Mouse (Mus musculus): ENCODE data around the gene Fam227a.

The Fam227a gene

DNA sequence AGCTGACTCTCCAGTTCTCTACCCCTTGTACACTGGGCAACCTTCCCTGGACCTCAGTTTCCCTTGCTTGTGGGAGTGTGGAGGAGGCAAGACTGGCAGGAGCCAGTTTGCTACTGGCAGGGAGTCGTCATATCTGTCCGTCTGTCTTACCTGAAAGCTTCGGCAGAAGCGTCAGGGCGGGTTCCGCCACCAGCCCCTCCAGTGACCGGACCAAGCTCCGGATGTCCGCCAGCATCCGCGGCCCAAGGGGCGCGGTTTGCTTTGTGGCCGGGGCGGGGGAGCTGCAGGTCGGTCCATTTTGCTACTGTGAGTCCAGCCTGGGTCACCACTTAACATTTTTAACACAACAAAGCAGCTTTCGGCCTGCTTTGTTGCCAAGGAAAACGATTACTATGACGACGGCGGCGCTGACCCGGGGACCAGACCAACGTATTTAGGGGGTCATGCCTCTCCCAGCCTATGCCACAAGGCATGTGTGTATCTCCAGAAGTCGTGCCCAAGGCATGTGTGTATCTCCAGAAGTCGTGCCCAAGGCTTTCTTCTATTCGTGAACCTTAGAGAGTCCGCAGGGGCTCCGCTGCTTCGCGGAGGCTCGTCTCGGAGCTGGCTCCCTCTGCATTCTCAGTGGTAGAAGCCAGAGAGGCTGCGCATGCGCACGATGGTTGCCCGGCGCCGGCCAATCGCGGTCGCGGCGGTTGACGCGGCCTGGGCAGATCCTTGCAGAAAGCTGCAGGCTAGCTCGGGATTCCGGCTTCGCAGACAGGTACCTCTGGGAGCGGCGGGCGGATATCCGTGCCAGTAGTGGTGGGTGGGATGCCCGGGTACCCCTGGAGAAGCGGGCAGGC is at the start of gene Fam227a, which contains the start of gene Cby1:
TSS of gene Fam227a (minus strand) at position 426 of the 845 bp plus-strand sequence.
TSS of gene Cby1 (plus strand) at position 669 of the 845 bp plus-strand sequence.
- DNase-seq (ENCODE audit: low spot score) = peak; percentile 94

- DNase-seq (ENCODE audit: low spot score) = no peak
Measured at GRCm38 (mm10) chr15:79708229-79708822, 49.6 kb upstream of the Fam227a start.

DNA sequence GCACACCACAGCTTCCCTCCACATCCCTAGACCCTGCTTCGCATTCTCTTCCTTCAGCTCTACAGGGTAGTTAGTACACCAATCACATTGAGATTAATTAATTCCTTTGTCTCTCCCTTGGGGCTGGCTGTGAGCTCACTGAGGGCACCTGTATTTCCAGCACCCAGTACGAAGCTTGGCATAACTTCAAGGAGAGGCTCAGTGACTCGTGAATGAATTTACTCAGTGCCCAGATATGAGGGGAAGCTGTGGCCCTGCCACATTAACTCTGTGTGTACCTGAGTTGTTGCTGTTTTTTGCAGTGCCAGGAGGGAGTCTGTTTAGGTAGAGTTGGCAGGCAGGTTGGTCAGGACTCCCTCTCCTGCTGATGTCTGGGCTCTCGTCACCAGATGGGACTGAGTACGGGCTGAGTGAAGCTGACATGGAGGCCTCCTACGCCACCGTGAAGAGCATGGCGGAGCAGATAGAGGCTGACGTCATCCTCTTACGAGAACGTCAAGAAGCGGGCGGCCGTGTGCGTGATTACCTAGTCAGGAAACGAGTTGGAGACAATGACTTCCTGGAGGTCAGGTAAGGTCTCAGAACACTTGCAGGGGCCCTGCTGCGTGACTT is 48.0 kb upstream of the Fam227a start:
- DNase-seq (ENCODE audit: low spot score) = no peak

GRCm38 (mm10) chr15:79697558-79698187 is 38.9 kb upstream of the Fam227a start:
- no peak for DNase-seq (ENCODE audit: low spot score)

GRCm38 (mm10) chr15:79697011-79697410 is 38.3 kb upstream of the Fam227a start:
- no peak for DNase-seq (ENCODE audit: low spot score)

DNA sequence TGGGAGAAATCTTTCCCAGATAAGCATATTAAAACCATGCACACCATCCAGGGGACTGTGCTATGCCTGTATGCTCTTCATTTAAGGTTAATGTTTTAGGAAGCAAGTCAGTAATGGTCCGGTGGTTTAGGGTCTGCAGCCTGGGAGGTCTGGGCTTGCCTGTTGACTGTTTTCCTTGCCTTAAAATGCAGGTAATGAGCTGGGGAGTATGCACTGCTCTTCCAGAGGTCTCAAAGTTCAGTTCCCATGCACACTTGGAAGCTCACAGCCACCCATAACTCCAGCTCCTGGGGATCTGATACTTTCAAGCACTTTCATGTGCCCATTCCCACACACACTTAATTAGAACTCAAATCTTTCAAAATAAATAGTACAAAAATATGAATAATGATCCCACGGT is 37.8 kb upstream of the Fam227a start:
- no peak for DNase-seq (ENCODE audit: low spot score)

DNA sequence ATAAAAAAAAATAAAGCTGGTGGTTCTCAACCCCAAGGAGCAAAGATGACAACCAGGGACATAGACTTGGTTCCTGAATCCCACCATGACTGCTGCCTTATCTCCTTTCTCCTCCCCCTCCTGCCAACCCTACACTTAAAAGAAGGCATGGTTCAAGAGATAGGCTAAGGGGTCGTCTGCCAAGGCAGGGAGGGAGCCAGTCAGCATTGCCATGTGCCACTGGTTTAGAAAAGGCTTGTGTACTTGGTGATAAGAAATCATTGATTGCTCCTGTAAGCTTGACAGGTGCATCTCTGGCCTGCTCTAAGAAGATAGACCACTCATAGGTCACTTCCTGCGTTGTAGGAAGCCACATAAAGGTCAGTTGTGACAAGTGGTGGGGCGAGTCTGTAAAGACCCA is 36.8 kb upstream of the Fam227a start:
- no peak for DNase-seq (ENCODE audit: low spot score)

GRCm38 (mm10) chr15:79694512-79694911 is 35.8 kb upstream of the Fam227a start:
- no peak for DNase-seq (ENCODE audit: low spot score)

DNA sequence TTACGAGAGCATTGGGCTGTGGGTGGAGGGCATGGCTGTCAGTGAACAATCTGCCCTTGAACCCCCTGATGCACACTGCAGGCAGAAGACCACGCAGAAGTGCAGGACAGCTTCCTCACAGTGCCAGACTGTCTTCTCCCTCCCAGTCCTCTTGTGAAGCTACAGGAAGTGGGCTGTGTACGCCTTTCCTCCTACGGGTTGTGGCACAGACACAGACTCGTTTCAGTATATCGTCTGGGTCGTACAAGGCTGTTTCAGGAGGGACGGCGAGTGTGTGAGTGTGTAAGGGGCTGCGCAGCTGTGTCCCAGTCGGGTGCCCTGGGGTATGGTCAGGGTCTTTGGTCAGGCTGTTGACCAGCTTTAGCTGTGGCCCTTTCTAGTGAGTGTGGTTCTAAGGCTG is 35.0 kb upstream of the Fam227a start:
- DNase-seq (ENCODE audit: low spot score) = no peak

DNA sequence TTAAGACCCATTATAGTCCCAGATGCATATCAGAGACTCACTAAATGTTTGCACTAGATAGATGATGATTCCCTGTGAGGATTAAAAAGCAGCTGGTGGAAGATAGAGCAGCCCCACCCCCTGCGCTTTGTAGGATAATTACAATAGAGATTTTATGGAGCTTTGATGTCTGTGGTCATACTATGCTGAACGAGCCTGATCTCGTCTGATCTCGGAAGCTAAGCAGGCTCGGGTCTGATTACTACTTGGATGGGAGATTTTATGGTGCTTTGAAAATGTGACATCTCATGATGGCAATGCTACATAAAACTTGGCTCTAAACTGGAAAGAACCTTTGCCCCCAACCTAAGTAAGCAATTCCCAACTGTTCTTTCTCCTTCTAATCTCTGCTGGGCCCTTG is 33.6 kb upstream of the Fam227a start:
- no peak for DNase-seq (ENCODE audit: low spot score)

DNA sequence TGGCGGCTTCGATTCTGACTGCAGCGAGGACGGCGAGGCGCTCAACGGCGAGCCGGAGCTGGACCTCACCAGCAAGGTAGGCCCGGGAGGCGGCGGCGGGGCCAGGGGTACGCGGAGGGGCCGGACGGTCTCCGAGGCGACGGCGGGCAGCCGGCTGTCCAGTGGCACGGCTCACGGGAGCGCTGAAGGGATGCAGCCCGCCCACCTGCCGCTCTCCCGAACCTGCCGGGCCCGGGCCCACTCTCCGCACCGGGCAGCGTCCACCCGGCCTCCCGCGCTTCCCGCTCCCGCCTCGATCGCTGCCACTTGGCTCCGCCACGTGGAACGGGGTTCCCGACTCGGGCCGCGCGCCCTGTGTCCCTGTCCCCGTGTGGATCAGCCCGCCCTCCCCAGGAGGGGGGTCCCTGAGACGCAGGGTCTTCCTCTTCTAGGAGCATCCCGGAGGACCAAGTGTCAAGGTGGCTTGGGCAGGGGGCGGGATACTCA is 32.3 kb upstream of the Fam227a start:
- DNase-seq (ENCODE audit: low spot score) = no peak

GRCm38 (mm10) chr15:79690426-79691022 is 31.8 kb upstream of the Fam227a start, which contains the start of gene Gtpbp1:
TSS of gene Gtpbp1 (plus strand) at chr15:79690845.
- peak; percentile 100 for DNase-seq (ENCODE audit: low spot score)

DNA sequence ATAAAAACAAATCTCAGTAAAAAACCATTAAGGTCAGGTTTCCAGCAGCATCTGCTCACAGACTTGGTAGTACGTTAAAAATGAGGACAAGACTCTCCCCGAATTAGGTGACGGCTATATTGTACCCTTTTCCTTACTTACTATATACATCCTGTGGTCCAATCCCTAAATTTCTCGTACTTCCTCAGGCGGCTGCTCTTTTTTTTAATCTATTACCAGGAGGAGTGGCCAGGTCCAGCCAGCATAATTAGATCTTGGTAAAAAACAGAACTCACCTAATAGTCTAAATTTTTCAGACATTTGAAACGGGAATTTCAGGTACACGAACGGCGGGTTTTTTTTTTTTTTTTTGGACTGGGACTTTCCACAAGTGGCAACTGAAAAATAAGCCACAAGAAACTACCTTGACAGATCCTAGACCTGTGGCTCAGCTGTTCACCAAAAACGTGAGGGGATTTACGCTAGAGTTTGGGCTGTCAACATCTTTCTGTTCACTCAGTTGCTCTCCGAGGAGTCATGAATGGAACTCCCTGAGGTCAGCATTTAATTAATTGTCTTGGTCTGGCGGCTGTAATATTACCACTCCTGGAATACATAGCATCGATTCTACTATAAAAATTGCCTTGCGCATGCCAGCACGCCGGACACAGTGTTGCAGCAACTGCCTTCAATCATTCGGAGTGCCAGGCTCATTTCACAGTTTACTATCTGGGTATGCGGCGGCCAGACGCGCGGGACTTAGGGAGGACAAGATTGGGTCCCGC is 31.1 kb upstream of the Fam227a start:
- no peak for DNase-seq (ENCODE audit: low spot score)

- no peak for DNase-seq (ENCODE audit: low spot score)
Measured at GRCm38 (mm10) chr15:79688268-79688956, 29.7 kb upstream of the Fam227a start.

DNA sequence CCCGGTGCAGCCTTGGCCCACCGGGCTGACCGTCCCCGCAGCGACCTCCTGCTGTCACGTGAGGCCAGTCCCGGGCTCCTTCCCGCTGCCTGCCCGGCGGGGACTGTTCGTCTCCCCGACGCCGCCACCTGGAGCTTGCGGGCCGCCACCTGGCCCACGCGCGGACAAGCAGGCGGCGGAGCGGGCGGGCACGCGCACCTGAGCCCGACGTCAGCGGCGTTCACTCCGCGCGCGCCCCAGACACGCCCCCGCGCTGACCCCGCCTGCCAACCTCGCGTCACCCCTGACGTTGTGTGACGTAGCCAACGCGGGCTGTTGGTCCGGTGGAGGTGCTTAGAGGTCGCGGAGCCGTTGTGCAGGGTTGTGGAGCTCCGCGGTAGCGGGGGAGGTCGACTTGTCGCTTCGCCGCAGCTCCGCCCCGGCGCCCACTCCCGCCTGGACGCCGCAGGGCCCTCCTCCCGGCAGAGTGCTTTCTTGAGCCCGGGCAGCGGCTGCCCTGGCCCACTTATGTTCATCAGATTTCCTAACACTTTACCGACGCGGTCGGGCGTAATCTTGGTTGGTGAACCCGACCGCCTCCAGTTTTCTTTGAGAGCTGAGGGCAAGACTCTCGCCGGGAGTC is 29.0 kb upstream of the Fam227a start, which contains the start of gene Josd1:
TSS of gene Josd1 (minus strand) at position 274 of the 622 bp plus-strand sequence.
- peak; percentile 95 for DNase-seq (ENCODE audit: low spot score)

- DNase-seq (ENCODE audit: low spot score) = no peak
Measured at GRCm38 (mm10) chr15:79687175-79687574, 28.4 kb upstream of the Fam227a start.

GRCm38 (mm10) chr15:79686046-79686869 is 27.5 kb upstream of the Fam227a start:
- no peak for DNase-seq (ENCODE audit: low spot score)

GRCm38 (mm10) chr15:79685141-79685641 is 26.4 kb upstream of the Fam227a start:
- DNase-seq (ENCODE audit: low spot score) = no peak

GRCm38 (mm10) chr15:79684616-79685015 is 25.9 kb upstream of the Fam227a start:
- DNase-seq (ENCODE audit: low spot score) = no peak
